Mouse (Mus musculus): ENCODE results near the gene Wnt1.

Wnt1 gene

DNA sequence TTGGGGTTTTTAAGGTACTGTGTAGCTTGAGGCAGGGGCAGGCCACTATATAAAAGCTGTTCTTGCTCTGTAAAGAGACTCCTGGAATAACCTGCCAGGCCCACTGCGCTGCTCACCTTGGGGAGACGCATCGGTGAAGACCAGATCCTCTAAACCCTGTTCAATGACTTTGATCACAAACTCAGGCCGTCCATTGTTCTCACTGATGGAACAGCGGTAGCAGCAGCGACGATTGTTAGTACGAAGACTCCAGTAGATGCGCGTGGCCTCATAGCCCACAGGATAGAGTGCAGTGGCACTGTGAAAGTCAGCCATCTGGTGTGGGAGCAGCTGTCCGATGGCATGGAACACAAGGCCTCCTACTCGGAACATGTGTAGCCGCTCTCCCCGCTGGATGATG is 49.5 kb downstream of the Wnt1 start:
- DNase-seq = no peak

DNA sequence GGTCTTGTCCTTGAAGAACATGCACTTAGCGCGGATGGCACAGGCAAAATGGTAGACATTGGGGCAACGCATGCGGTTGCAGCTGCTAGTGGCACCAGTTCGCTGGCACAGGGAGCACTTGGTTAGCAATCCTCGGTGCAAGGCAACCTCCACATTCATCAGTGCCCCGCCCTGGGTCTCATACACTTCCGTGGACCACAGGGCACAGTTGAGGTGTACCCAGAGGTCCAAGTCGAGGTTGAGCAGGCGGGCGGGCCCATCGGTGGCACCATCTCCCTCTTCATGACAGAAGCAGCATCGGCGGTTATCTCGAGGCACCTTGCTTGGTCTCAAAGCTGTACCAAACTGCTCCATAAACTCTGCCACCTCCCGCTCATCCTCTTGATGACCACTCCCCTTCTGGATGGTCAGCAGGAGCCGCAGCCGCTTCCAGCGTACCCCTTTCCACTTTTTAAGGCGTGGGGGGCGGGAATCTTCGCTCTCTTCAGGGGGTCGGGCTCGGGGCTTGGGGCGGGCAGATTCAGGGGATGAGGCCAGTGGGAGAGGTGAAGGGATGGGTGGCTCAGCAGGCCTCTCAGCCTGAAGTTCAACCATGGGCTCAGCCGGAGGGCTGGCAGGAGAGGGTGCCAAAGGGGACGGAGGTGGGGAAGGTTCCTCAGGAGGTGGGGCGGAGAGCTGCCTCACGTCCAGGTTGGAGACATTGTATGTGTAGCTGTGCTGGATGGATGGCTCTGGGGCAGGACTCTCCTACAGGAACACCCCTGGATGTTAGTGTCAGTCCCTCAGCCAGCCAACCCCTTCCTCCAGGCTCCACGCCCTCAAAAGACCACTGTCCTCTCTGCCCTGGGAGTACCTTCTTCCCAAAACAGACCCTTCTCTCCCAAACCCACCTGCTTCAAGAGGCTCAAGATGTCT is 50.3 kb downstream of the Wnt1 start:
- DNase-seq = no peak
